Mouse (Mus musculus) retina, embryonic 14.5 days (tissue): ENCODE measurements around the gene Olfr1199.

Experiments used
- DNase-seq: peaks from one replicate; pipeline ENCODE4 v3.0.0-alpha.2; 2015; ENCODE audit warnings: low spot score

Gene Olfr1199

GRCm38 (mm10) chr2:88760369-88760768, at the start of gene Olfr1199:
Olfr1199 (minus strand) TSS chr2:88760469.
- DNase-seq, result no peak

- DNase-seq, result no peak
These were observed 32.5 kb upstream of the Olfr1199 start, which contains the start of gene Olfr1201 for GRCm38 (mm10) chr2:88792736-88793135. Olfr1201 (plus strand) TSS chr2:88793036.

GRCm38 (mm10) chr2:88770388-88770787, 10.1 kb upstream of the Olfr1199 start, which contains the start of gene Olfr1200:
Olfr1200 (minus strand) TSS chr2:88770488.
- DNase-seq, result no peak

GRCm38 (mm10) chr2:88751270-88751669, 9.0 kb downstream of the Olfr1199 start, which contains the start of gene Olfr1198:
Olfr1198 (minus strand) TSS chr2:88751370.
- no peak for DNase-seq

GRCm38 (mm10) chr2:88743379-88743778, 16.9 kb downstream of the Olfr1199 start:
- no peak for DNase-seq

GRCm38 (mm10) chr2:88732266-88732665, 28.0 kb downstream of the Olfr1199 start, which contains the start of gene Olfr1197:
Olfr1197 (minus strand) TSS chr2:88732366.
- no peak for DNase-seq

GRCm38 (mm10) chr2:88704497-88704896, 55.8 kb downstream of the Olfr1199 start, which contains the start of gene Olfr1196:
Olfr1196 (minus strand) TSS chr2:88704597.
- DNase-seq, result no peak
